Mouse (Mus musculus) brain, embryonic 14.5 days (tissue): ENCODE data around the gene Spdl1.

Experiments used
- CTCF ChIP-seq: fragments of 200-500 bp; IDR thresholded peaks from 2 replicates; pipeline ENCODE4 v1.5.1; 2012; ENCODE audit warnings: inconsistent platforms, mild to moderate bottlenecking, moderate library complexity, borderline replicate concordance; ENCODE audit not compliant: insufficient read depth, insufficient read length; ENCODE audit errors: extremely low read depth
- POLR2A ChIP-seq: fragments of 200-500 bp; IDR thresholded peaks from 2 replicates; pipeline ENCODE4 v1.6.1; 2012; ENCODE audit warnings: mild to moderate bottlenecking, inconsistent platforms, borderline replicate concordance; ENCODE audit not compliant: poor library complexity, insufficient read depth, insufficient read length, severe bottlenecking; ENCODE audit errors: extremely low read depth

GRCm38 (mm10) chr11:34865741-34866270 is 32.4 kb upstream of the Spdl1 start:
- TF ChIP-seq CTCF (no peak), POLR2A (no peak)
